Mouse (Mus musculus) layer of hippocampus, adult 18-20 months (tissue): Measurements from ENCODE around the gene Igf1r. TPM values are rescaled to one million over a fixed set of nuclear protein-coding genes. Genes with fewer than 3 reads are reported as not detected.
A peak's percentile ranks its signal among the peaks of the same experiment; 100 is the strongest.

Experiments
- DNase-seq, 2 experiments: peaks; one replicate each; pipeline ENCODE4 v3.0.0; 2022; ENCODE audit warnings: low spot score in 2 of 2
- total RNA-seq, 2 experiments: library from RNA; stranded (reverse); gene quantifications; 2 replicates each; pipeline ENCODE4 v1.2.3; 2021

The Igf1r gene
- total RNA-seq, 2 experiments from 2014 or later = 41.5 to 43.0 TPM

DNA sequence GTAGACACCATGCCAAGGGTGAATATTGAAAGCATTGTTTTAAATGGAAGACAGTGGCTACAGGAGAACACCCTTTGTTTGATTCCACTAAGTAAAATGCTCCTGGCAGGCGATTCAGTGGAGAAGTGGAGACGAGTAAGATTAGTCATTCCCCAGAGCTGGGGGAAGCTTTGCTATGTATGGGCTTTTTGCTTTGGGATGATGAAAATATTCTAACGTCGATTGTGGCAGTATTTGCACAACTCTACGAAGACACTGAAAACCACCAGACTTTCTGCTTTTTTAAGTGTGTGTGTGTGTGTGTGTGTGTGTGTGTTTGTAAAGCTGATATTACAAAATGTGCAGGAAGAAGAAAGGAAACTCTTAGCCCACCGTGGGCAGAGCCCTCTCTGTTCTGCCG is 202.0 kb downstream of the Igf1r start:
- DNase-seq = no peak

DNA sequence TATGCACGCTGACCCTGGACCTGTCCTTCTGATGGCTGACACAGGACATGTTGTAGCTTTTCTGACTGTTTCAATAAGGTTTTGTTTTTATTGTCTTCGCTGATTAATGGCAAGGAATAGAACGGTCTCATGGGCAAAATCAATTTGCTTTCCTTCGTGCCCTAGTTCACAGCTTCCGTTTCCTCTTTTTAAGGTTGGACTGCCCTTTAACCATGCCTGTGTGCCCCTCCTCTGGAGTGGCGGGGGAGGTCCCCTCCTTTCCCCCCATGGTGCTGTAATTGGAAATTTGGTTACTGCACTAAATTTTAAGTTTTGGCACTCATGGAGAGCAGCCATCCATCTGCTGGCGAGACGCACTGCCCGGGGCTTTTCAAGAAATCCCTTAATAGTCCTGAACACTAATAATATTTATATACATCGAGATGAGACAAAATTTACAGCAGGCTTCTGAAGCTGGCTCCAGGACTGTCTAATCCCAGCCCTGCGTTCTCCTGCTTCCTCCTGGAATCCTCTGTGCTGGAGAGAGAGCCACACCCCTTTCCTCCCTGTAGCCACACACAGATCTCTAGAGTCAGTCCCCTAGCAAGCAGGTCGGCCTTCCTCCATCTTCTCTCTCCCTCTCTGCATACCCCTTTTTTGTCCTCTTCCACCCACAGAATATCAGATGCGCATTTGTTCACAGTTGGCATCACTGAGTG is 207.6 kb downstream of the Igf1r start:
- DNase-seq = no peak

DNA sequence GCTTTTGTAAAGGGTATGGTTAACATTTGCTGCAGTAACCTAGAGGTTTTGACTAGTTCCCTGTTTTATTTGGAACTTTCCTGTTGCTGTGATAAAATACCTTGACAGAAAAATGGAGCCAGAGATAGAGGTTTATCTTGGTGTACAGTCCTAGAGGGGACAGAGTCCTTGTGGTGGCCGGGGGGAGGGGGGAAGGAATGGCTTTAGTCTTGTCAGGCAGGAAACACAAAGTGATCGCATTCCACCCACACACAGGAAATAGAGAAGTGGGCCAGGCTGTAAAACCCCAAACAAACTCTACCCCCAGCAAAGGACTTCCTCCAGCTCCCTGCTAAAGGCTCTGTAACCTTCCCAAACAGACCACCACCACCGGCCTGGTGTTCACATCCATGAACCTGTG is 211.4 kb downstream of the Igf1r start:
- no peak for DNase-seq

DNA sequence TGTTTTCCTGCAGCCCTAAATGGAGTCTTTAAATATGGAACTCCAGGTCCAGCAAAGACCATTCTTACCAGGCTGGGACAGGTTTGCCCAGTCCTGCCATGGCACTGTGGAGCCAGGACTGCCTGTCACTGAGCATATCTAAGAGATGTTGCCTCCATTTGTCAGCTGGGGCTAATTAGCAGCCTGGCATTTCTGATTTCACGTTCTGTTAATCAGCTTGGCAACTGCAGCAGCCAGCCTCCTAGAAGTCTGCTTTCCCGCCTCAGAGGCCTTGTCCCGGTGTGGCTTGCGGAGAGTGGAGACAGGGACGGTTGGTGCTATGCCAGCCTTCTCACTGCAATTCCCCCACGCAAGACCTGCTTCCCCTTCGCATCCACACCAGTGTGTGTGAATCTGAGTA is 220.1 kb downstream of the Igf1r start:
- DNase-seq = peak in 1 of 2 experiments; percentile 42

DNA sequence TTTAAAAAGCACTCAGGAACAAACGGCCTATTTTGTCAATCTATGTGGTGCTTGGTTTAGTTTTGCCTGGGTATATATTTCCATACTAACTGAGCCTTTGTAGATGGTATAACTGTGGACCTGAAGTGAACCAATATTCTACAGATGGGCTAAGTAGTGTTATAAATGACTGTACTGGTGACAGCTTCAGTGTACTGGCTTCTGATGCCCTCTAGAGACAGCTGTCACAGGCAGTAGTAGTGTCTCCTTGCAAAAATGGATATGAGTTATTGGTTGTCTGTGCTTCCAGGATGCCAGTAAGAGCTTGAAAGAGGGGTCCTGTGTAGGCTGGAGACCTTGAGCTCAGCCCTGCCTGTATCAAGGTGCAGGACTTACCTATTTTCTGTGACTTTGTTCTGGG is 227.0 kb downstream of the Igf1r start:
- DNase-seq = no peak

DNA sequence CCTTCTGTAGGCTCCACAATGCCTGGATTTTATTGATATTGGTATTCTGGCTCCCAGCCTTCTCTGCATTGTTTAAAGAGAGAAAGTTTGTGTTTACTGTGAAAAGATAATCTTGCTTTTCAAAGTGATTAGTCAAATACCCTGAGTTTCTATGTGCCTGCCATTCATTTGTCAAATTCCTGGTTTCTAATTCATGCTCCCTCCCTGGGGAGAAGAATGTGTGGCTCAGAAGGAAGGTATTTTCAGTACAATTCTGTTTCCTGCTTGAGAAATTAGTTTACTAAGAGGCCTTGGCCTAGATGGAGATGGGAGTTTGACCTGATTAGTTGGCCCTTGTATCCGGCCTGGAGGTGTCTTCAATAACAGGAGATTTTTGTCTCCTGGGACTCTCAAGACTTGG is 228.5 kb downstream of the Igf1r start:
- DNase-seq = no peak

DNA sequence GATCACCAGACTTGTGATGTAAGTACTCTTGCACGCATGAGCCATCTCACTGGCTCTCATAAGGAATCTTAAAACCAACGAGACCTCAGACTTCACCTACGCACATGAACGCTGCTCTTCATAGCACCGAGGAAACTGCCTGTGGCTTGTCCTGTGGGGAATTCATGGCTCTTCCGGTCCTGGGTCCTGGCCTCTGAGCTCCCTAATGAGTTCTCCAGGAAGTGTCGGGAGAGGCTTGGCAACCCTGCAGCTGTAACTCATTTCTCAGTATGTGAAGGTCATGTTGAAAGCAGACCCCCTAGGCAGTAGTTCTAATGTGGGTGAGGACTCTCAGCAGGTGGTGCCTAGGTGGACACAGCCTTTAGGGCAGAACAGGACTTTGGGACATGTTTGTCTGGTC is 229.4 kb downstream of the Igf1r start:
- DNase-seq = no peak

DNA sequence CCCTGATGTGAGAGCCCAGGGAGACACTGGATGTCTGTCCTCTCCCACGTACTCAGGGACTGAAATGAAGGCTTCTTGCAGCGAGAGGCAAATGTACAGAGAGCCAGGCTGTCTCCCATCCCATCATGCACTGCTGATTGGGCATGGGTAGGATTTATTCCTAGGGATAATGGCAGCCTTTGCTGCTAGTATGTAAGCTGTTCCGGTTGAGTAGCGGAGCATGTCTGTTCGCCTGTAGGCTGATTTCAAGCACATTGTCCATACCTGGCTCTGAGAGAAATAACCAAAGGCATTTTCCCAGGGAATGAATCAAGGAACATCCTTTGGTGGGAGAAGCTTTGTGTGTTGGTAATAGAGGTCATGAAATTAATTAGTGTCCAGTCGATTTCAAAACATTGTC is 230.1 kb downstream of the Igf1r start:
- DNase-seq = no peak

DNA sequence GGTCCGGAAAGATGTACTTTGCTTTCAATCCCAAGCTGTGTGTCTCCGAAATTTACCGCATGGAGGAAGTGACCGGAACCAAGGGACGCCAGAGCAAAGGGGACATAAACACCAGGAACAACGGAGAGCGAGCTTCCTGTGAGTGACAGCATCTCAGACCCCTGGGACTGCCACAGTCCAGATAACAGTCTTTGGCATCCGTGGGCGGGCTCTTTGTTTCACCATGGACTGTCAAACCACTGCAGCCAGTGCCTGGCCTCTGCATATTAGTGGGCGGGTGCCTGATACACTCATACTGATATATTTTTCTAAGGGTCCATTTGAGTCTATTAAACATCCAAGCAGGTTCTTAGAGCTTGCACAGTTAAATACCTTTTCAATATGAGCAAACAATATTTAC is 230.8 kb downstream of the Igf1r start:
- no peak for DNase-seq

DNA sequence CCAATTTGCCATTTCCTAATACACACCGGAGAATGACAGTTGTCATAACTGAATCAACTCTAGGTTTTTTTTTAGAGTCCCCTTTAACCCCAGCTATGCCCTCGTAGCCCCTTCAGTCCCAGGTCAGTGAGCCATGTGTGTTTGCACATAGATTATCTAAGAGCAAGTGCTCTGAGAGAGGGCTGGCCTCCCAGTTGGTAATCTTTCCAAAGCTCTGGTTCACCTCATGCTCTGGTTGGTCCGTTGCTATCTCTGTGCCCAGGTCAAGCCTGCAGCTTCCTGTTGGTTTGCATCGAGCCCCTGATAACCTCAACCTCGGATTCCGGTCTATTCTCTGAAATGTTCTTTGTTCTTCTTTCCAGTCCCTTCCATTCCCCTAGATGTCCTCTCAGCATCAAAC is 236.6 kb downstream of the Igf1r start:
- no peak for DNase-seq

DNA sequence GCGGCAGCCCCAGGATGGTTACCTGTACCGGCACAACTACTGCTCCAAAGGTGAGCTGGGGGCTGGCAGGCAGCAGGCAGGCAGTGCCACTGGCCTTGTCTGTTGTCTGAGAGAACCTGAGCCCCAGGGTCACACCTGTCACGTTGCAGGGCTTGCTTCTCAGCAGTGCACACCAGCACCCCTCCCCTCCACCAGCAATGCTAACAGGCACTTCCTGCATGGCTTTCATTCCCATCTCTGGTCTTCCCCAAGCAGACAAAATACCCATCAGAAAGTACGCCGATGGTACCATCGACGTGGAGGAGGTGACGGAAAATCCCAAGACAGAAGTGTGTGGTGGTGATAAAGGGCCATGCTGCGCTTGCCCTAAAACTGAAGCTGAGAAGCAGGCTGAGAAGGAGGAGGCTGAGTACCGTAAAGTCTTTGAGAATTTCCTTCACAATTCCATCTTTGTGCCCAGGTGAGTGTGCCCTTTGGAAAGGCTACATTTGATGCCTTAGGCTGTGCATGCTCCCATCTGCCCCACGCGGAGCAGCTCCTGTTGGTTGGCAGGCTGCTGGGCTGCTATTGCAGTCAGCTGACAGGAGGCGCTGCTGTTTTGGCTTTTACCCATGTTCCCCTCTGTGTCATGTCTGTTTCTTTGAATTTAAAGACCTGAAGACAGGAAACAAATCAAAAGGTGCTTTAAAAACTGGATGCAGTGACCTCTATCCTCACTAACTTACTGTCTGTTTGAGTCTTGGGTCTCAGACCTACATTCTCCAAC is 237.2 kb downstream of the Igf1r start:
- no peak for DNase-seq

DNA sequence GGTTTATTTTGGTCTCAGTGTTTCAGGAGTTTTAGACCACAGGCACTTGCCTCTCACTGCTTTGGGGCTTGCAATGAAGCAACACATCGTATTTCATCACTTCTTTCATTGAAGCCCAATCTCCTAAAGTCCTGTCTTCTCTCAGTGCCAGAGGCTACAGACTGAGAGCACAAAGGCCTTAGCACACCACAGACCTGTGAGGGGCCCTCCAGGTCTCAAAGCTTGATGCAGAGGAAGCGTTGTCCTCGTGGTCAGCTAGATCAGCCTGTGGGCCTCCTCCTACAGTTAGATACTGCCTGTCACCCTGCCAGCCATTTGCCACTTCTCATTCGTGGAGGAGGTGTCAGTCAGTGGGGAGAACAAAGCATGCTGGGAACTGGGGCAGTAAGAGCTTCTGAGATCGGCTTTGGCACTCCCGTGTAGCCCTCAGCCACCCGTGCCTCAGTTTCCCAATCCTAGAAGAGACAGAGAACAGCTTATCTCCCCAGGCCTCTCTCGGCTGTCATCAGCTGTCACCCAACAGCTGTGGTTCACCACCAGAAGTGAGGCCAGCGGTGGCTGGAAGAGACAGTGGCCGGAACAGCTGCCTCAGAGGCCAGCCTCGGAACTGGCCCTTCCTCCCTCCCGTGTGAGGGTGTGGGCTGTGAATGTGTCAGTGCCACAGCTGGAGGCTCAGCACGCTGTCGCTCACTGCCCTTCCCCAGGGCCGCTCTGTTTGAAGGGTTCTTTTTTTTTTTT is 241.5 kb downstream of the Igf1r start:
- no peak for DNase-seq

DNA sequence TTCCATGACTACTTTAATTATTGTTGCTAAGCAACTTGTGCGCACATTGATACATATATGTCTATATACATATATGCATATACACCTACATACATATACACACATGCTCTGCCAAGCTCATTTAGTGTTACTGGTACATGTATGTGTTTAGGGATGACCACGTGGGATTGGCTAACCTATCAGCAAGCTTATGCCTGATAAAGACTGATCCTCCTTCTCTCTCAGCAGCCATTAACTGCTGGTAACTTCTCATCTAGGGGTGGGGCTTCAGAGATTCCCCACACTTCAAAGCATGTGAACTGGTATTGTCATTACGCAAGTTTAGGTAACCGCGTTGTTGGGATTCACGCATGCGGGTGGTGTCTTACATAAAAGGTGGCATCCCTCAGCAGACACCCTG is 247.0 kb downstream of the Igf1r start:
- DNase-seq = no peak

DNA sequence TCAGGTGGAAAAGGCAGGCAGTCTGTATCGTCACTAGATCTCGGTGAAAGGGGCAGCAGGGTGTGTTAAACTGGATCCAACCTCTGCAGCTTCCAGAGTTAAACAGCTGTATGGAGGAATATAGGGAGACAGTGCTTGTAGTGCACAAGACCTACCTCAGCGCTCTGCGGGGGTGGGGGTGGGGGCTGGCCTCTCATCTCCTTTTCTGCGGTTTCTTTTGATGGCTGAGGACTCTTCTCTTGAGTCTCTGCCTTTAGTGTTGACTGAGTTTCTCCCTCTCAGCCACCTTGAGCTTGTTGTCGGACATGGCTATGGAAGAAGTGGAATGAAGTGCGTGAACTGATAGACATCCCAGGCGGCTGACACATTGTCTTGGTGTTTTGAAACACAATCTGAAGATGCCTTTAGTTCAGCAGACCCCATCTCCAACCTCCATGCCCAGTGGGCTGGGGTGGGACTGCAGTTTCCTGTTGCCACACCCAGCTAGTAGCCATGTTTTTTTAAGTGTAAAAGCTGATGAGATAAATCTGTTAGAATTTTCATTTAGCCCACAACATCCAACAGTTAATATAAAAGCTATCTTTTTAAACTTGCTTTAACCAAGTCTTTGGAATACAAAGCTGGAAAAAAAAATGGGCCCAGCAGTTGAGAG is 253.3 kb downstream of the Igf1r start:
- DNase-seq = no peak

DNA sequence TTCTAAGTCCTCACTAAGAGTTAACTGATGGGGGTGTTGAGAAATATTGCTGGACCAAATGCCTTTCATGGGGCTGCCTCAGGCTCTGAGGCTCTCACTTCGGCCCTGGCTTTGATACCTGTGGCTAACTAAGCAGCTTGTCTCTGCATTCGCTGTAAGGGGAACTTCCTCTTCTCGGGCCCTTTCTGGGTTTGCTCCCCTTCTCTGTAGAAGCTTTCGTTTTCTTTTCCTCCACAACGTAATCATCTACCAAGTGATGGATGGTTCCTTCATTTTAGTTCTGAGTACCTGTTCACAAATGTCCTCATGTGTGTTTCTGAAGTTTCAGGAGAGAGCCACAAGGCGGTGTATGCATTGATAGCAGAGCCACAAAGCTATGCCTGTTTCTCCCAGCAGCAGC is 256.4 kb downstream of the Igf1r start:
- DNase-seq = no peak

DNA sequence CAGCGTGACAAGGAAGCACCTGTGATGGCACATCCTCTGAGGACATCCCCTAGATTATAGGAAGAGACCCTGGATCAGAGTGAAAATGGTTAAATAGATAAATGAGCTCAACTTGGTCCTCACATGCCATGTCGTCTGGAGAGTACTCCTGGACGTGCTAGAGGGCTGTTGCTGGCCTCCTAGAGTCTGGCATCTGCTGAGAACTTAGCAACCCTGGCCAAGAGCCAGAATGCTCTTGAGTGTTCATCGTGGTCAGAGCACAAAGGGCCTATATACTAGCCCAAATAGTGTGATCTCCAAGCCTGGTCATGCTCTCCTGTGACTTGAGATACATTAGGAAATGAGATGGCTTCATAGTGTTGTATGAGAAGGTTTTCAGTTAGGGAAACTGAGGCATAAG is 257.8 kb downstream of the Igf1r start:
- no peak for DNase-seq

DNA sequence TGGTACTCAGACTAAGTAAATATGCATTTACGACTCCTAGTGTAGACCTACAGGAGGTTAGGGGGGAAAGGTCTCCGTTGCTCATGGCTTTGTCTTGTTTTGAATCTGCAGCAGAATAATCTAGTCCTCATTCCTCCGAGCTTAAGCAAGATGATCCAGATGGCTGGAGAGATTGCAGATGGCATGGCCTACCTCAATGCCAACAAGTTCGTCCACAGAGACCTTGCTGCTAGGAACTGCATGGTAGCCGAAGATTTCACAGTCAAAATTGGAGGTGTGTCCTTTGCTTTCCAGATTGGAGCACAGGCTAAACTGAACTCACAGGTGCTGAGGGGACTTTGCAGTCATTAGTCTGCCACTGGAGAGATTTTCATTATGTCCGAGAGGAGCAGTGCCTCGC is 259.3 kb downstream of the Igf1r start:
- peak in 1 of 2 experiments; percentile 16 for DNase-seq

DNA sequence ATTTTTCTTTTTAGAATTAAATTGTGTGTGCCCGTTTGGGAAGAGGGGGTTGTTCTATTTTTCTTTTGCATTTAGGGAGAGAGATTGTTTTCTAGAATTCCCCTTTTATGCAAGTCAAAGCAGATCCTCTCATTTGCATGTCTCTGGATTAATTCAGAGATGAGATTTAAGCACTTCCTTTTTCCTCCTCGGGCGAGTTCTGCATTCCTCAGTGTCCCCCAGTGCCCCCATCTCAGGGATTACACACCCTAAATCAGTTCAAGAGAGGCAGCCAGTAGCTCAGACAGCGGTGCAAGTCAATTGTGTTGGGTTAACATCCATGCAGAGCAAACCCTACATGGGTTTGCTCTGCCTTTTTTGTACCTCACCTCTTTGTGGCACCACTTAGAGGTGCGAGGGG is 261.2 kb downstream of the Igf1r start:
- no peak for DNase-seq

DNA sequence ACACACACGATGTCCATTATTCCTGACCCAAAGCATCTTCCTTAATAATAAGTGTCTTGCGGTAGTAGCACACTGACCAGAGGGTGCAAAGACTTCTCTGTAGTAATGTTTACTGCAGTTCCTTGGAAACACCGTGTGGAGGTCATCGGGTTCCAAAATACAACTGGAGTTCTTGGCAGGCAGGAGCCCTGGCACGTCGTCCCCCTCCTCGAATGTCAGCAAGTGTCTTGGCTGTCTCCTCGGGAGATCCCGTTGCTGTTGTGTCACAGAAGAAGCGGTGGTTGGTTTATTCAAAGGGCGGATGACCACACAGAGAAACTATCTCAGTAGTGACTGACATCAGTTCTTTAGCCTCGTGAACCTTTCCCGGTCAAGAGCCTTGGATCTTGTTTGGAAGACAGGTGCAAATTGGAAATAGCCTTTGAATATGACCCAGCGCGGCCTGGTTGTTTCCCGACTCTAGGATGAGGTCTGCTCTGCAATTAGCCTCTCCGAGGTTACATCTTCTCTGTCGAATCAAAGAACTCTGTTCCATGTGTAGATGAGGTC is 263.0 kb downstream of the Igf1r start:
- no peak for DNase-seq

DNA sequence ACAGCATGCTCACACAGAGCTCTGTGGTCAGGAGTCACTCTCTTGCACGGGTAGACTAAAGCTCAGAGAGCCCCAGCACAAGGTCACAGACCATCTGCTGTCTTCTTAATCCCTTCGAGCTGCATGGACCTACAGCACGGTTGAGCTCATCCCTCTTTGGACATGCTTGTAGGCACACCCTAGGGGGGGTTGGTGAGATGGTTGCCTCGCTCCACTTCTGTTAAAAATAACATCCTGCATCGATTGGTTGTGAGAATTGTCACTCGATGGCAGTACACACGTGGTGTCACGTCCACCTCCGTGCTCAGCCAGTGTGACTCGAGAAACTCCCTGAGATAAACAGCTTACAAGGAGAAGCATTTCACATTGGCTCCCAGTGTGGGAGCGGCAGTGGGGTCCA is 266.3 kb downstream of the Igf1r start:
- no peak for DNase-seq

DNA sequence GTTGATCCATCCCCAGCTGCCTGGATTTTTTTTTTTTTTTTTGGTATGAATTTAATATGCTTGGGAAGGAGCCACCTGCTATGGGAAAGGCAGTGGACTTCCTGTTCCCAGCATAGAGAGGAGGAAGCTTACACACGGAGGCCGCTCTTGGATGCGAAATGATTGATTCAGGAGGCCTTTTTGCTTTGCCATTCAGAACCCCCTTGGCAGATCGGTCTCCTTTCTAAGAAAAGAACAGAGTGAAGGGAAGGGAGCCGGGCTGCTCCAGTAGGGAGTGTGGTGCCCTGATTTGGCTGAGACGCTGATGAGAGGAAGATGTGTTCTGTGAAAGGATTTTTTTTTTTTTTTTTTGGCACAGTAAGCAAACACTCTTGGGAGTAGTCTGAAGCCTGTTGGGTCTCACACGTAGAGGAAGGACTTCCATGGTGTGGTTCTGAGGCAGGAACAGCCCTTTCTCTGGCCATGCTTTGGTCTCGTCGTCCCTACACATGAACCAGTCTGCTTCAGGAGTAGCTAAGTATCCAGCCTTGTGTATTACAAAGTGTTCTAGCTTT is 269.1 kb downstream of the Igf1r start:
- peak in 1 of 2 experiments; percentile 62 for DNase-seq
